Mouse (Mus musculus) kidney, adult 18-20 months (tissue): ENCODE data around the gene Itga5.

Experiments
- DNase-seq: peaks from one replicate; pipeline ENCODE4 v3.0.0; 2021

The Itga5 gene

GRCm38 (mm10) chr15:103308056-103308875 is 58.3 kb downstream of the Itga5 start:
- DNase-seq = peak; percentile 54

DNA sequence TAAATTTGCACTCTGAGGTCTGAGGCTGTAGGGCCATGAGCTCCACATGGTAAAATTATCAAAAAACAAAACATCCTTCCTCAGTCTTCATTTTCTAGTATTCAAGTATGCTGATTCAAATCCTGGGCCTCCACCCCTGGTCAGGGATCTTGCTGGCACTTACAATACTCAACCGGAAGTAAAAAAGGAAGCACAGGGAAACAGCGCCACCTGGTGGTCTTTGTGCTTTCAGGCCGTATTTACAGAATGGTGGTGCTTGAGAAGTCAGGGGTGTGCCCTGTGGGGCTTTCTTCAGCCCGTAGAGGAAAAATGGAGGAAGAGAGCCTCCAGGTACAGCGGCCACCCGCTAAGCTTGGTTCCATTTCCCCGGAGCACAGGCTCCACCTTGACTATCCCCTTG is 59.4 kb downstream of the Itga5 start:
- DNase-seq = peak; percentile 95

- no peak for DNase-seq
Observed at GRCm38 (mm10) chr15:103305792-103306645, 60.5 kb downstream of the Itga5 start.

- DNase-seq = peak; percentile 96
Observed at GRCm38 (mm10) chr15:103305070-103305678, 61.4 kb downstream of the Itga5 start.

DNA sequence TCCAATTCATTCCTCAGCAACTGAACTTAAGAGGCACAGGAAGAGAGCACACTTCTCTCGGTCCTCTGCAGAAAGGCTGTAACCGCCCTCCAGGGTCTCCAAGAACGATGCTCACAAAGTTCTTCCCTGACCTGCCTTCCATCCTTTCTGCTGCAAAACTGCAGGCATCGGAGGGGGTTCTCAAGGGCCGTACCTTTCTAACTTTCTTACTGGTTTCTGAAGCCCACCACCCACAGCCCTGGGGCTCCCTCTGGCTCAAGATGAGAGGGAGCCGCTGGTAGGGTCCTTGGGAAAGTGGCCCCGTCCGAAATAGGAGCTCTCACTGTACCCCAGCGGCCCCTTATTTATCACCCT is 62.0 kb downstream of the Itga5 start:
- peak; percentile 43 for DNase-seq

DNA sequence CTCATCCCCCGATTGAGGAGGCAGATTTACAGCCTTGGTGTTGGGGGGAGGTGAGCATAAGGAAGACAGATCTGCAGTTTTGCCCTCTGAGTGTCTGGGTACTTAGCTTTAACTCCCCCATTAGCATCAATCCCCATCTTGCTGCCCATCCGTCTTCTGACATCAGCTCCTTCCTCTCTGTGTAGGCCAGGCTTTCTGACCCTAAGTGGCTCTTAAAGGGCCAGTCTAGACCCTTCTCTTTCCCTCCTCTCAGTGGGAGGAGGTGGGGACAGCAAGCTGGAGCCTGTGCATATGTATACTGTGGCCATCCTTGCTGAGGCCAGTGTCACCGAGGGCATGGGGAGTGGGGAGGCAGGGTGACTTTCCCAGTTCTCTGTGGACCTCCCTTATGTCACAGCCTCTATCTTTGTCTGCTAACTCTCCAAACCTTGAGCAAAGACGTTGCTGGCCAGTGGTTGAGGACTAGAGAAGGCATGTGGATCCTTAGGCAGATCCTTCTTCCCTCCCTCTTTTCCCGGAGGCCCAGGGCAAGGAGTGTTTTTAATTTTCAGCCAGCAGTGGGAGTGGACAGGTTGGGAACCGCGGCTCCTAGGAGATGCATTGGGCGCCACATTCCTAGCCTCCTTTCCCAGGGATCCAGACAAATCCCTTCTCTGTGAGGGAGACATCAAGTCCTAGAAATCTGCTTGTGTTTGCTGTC is 62.5 kb downstream of the Itga5 start:
- DNase-seq = no peak

DNA sequence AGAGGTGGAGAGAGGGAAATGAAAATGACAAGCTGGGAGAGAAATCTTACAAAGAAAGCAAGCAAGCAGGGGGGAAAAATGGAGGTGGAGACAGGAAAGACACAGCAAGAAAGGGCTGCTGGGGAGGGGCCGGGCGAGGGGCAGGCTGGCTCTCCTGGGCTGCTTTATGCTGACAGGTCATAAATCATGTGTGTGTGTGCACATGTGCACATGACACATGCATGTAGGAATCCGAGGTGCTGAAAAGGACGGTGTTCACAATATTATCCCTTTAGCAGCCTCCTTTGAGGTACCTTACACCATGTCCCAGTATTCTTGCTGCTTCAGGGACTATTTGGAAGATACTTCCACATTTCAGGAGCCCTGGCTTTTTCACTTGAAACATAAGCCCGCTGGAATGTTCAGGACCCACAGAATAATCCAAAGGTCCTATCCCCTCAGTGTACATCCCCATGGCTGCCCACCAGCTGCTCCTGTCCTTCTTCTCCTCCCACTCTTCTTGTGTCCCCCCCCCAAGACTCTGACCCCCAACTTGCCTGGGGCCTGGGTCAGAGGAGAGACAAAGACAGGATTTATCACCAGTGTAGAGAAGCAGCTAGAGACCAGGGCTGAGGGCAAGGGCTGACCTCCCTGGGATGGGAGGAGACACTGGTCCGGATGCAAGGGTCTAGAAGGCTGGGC is 64.1 kb downstream of the Itga5 start:
- DNase-seq = no peak

DNA sequence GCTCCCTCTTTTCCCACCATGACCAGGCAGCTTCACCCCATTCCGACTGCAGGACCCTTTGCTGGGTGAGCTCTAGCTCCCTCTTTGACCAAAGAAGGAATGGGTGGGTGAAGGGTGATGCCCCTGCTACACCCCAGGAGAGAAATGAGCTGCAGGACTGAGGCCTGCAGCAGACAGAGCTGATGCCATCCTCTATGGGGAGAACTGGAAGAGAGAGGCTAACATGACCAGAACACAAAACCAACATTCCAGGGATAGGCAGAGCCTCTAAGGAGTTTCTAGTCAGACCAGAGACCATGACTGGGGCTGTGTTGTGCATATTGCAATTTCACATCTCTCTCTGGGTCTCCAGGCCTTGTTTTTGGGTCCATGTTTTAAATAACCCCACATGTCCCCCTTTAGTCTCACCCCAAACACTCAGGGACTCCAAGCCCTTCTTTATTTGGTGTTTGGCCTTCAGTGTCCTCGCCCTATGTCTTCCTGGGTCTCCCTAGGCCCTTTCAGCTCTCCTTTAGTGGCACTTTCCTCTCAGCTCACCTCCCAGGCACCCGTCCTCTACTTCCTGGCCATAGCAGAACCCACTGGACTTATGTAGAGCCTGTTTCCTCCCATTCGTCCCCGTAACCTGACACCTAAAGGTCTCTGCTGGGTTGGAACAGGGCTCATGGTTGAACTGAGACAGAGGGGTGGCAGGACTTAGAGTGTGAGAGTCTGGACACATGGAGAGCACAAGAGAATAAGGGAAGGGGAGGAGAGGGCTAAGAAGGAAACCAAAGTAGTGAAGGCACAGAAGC is 64.8 kb downstream of the Itga5 start:
- DNase-seq = no peak

DNA sequence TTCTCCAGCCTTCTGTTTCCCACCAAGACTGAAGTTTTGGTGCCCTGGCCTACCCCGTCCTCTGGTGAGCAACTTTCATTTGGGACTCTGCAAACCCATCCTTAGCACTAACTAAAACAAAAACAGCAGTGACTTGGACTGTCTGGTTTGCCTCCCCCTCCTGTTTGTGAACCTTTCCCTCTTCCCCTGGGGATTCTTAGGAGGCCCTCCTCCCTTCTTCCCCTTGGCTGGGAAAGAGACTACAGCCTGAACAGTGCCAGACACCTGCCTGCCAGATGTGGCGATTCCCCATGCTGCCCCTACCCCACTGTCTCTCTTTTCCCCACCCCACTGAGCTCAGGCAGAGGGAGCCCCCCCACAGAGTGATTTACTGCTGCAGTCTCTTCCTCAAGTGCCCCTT is 65.5 kb downstream of the Itga5 start:
- no peak for DNase-seq

- DNase-seq = no peak
Observed at GRCm38 (mm10) chr15:103300560-103300959, 66.0 kb downstream of the Itga5 start.

DNA sequence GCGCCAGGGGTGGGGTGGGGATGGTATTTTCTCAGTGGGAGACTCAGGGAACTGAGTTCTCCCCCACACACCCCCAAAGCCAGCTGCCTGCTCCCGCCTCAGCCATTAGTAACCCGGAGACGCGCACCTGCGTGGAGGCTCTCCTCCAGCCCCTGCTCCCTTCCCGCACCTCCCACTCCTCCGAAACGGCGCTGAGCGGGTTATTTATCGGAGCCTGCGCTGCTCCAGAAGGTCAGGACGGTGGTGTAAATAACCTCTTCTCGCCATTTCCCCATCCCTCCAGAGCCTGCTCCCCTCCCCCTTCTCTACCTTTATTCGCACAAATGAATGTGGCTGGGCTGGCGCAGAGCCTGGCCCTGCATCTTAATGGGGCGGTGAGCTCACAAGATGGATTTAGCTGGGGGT is 66.5 kb downstream of the Itga5 start:
- DNase-seq = no peak

DNA sequence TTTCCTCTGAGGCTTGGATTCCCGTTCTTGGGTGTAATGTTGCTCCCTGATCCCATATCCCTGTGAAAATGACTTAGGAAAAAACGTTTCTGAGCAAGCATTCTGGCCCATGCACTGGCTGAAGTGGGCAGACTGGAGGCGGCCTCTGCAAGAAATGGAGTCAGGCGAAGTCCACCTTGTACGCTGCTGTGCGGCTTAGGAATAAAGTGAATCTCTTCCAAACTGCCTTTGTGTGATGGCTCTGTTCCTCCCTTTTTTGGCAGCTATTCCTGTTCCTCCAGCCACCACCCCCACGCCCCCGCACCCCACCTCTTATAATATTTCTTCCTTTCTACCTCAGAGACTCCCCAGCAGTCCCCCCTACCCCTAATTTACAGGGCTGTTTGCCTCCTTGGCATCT is 66.9 kb downstream of the Itga5 start:
- DNase-seq = no peak

DNA sequence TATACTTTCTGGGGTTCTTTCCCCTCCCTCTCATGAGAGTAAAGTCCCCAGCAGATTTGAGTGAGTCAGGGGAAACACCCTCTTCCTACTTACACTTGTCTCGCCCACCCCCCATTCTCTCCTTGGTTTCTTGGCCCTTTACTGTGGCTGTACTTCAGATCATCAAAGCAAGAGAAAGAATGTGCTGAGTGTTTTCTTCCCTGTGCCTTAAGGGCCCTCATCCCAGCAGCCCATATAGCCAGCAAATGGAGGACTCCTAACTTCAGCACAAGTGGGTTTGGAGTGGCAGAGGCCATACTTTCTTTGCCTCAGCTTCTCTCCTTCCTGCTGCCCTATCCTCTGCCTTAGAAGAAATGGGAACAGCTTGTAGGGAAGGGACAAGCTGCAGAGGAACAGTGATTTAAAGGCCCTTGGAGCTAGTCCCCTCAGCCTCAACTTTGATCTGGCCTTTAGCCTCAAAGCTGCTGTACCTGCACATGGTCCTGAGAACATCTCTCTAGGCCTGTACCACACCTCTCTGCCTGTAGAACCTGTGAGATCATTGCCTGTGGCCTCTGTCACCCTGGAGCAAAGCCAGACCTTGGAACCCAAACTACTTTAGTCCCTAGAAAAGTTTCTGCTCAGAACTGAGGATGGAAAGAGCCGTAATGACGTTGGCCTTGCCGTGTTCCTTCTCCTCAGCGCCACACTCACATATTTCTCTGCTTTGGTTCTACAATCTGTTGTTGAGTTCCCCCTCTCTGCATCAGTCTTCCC is 67.5 kb downstream of the Itga5 start:
- DNase-seq = no peak

DNA sequence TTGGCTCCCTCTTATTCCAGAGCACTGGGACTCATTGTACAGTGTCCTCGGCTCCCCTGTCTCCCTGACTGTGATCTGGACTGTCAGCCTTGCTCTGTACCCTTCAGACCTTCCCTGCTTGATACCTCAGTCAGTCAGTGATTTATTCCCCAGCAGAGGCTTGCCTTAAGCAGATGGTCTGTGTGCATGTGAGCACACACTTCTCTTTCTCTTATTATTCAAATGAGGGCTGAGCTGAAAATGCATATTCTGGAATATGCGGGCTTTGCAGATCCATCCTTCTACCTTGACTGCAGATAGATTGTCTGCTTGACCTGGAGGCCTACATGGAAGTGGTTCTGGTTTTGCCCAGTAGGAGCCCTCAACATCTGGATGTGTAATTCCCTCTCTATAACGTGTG is 68.5 kb downstream of the Itga5 start:
- DNase-seq = no peak

DNA sequence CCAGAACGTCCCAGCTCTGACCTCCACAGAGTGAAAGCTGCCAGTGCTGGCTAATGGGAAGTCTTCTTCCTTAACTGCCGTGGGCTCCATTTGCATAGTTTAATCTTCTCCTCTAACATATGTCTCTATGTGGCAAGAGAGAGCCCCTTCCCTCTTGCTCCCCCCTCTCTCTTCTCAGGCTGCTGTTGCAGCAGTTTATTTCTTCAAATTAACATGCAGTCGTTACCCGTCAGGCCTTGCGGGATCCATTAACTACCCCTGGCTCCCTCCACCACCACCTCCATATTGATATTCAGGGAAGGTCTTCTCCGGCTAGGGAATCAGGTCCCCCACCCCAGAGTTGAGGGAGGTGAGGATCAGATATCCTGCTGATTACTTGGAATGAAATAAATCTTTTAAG is 69.2 kb downstream of the Itga5 start:
- DNase-seq = no peak

DNA sequence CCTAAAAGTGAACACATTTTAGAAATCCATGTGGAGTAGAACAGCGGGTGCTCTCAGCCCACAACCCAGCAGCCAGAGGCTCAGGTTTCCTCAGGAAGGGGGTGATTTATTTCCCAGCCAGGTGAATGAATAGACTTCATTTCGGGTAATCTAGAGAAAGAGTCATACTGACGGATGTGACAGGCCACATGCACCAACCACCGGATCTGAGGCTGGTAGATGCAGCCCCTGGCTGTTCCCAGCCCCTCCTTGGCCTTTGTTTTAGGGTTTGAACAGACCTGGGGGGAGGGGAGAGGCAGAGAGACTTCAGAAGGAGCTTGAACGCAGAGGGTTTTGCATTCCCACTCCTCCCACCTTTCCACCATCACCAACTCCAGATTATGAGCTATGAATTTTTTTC is 70.7 kb downstream of the Itga5 start:
- no peak for DNase-seq

GRCm38 (mm10) chr15:103294649-103295048 is 71.9 kb downstream of the Itga5 start:
- no peak for DNase-seq
